Mouse (Mus musculus) megakaryocyte, embryonic 14.5 days (primary cell): Measurements from ENCODE around the gene Gm17651.

Experiments
- FLI1 ChIP-seq: IDR thresholded peaks from 2 replicates; pipeline ENCODE4 v1.6.1; 2012; ENCODE audit warnings: low read length, inconsistent platforms, mixed read lengths
- GATA1 ChIP-seq: IDR thresholded peaks from 3 replicates; pipeline ENCODE4 v1.6.1; 2012; ENCODE audit warnings: mixed read lengths, low read length, inconsistent platforms, borderline replicate concordance

DNA sequence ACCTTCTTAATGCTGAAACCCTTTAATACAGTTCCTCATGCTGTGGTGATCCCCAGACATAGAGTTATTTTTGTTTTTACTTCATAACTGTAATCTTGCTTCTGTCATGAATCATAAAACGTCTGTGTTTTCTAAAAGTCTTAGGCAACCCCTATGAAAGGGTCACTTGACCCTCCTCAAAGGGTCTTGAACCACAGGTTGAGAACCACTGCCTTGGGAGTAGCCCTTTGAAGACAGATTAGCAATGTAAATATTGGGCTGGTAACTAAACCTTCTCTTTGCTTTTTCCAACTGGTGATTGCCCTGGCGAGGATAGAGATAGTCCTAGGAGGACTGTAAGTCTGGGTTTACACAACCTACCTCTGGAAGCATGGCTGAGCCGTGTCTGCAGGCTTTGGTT is 26.7 kb upstream of the Gm17651 start:
- TF ChIP-seq GATA1 (no peak), FLI1 (no peak)
